Mouse (Mus musculus) adrenal gland, postnatal 0 days (tissue): ENCODE results near the gene Ihh. TPM values are rescaled to one million over a fixed set of nuclear protein-coding genes. Genes with fewer than 3 reads are reported as not detected.
A peak's percentile ranks its signal among the peaks of the same experiment; 100 is the strongest.

Experiments used
- microRNA-seq: library from miRNA; unstranded; fragments of <30 nt; microRNA quantifications from one replicate; pipeline ENCODE4, GENCODE M21; 2016; ENCODE audit warnings: borderline replicate concordance; ENCODE audit not compliant: insufficient number of aligned reads
- polyA plus RNA-seq: library from polyadenylated mRNA; unstranded; fragments of >200 nt; fragmentation: Nextera tagmentation; extraction: Ambion mirVana; gene quantifications from 2 replicates; pipeline ENCODE4 v1.2.1, GENCODE M21; 2015

Gene Ihh
- 0.14 and 0.22 TPM in 2 replicates for polyA plus RNA-seq

GRCm38 (mm10) chr1:74951556-74952210 lies at the start of gene Ihh:
TSS of gene Ihh (minus strand) at chr1:74951672.

GRCm38 (mm10) chr1:74935402-74935801 lies 16.1 kb downstream of the Ihh start, which contains the start of gene Cfap65:
TSS of gene Cfap65 (minus strand) at chr1:74935599.

Small RNA genes lying within 50 kb of the gene (microRNA-seq; reads per million reads assigned to microRNA genes)
- 35,452 reads per million, percentile 97 among the genes with 10 or more reads in this experiment for gene Mir375

Other genes starting within 250 kb of the Ihh start
- 8.7 and 14.4 TPM in 2 replicates for gene Cyp27a1, start 238.1 kb downstream of the Ihh start, polyA plus RNA-seq
- gene Prkag3, start 202.5 kb downstream of the Ihh start, polyA plus RNA-seq = 0.22 and 0.26 TPM in 2 replicates
- gene Wnt6, start 179.8 kb downstream of the Ihh start, polyA plus RNA-seq = 5.7 and 9.5 TPM in 2 replicates
- gene Wnt10a, start 160.2 kb downstream of the Ihh start, polyA plus RNA-seq = 0.44 and 0.61 TPM in 2 replicates
- 1.5 and 4.8 TPM in 2 replicates for gene Cdk5r2, start 96.7 kb downstream of the Ihh start, polyA plus RNA-seq
- 0.99 and 2.9 TPM in 2 replicates for gene Fev, start 66.3 kb downstream of the Ihh start, polyA plus RNA-seq
- gene Cryba2, start 58.5 kb downstream of the Ihh start, polyA plus RNA-seq = 1.1 and 2.3 TPM in 2 replicates
- not detected in 2 replicates for gene Cfap65, start 16.1 kb downstream of the Ihh start, polyA plus RNA-seq
- 6.6 and 7.8 TPM in 2 replicates for gene Nhej1, start 173.5 kb upstream of the Ihh start, polyA plus RNA-seq
- gene Slc23a3, start 182.2 kb upstream of the Ihh start, polyA plus RNA-seq = 0.58 and 1.6 TPM in 2 replicates
- gene Cnppd1, start 191.0 kb upstream of the Ihh start, polyA plus RNA-seq = 27.1 and 45.5 TPM in 2 replicates
- gene Retreg2, start 191.1 kb upstream of the Ihh start, polyA plus RNA-seq = 61.8 and 69.4 TPM in 2 replicates
- 41.2 and 47.4 TPM in 2 replicates for gene Zfand2b, start 217.0 kb upstream of the Ihh start, polyA plus RNA-seq
- 17.2 and 24.7 TPM in 2 replicates for gene Abcb6, start 228.7 kb upstream of the Ihh start, polyA plus RNA-seq
- 11.5 and 19.9 TPM in 2 replicates for gene Ankzf1, start 240.5 kb upstream of the Ihh start, polyA plus RNA-seq
- gene Atg9a, start 240.5 kb upstream of the Ihh start, polyA plus RNA-seq = 23.3 and 27.3 TPM in 2 replicates